Mouse (Mus musculus): Measurements from ENCODE around the gene Atp5k.

Gene Atp5k

GRCm38 (mm10) chr5:108433804-108434587 is at the start of gene Atp5k:
Atp5k (minus strand) TSS chr5:108434448.
- peak; percentile 92 for DNase-seq

- DNase-seq, result no peak
These were observed 48.8 kb upstream of the Atp5k start for GRCm38 (mm10) chr5:108483006-108483405.

DNA sequence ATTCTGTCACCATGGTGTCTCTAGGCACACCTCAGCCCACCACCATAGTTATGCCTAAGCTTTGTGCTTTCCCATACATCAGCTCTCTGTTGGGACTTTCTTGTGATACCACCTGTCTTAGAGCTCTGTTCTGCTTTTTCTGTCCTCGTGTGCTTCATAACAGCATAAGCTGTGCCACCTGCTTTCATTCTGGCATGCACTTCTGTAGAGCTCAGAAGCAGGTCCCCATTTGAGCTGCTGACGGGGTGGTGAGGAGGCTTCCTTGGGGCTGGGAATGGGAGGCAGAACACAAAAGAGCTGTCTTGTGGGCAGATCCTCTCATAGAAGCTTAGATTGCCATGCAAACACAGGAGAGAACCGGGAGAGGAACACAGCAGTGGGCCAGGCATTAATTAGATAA is 41.7 kb upstream of the Atp5k start:
- DNase-seq, result peak; percentile 61

GRCm38 (mm10) chr5:108473737-108474136 is 39.5 kb upstream of the Atp5k start:
- DNase-seq, result no peak

DNA sequence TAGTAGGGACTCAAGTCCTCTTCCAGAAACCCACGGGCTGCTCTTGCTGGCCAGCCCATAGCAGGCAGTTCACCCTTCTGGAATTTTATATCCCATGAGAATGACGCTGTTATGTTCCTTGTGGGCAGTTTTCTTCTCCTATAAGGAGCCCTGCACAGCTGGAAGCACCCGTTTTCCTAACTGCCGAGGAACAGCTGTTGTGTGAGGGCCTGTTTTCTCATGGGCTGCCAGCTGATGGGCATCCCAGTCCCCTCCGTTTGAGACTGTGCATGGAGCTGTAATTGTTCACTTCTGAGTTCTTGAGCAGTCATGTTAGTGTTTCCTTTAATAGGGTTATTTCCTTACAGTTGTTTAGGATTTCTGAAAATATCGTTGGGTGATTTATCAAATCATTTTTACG is 35.4 kb upstream of the Atp5k start:
- no peak for DNase-seq

DNA sequence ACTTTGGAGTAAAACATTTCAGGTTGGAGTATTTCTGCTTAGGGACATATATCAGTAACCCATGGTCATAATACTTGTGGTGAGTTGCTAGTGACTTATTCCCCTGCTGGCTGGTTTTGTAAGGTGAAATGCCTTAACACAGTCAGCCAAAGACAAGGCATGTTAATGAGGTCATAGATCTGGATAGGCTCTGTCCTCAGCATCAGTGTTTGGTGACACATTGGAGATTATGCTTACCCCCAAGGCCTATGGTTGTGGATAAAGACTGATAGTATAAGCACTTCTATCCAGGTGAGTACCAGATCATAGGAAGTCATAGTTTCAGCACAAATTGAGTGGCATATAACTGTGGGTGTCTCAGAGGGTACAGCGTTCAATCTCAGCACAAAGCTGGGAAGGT is 32.4 kb upstream of the Atp5k start:
- no peak for DNase-seq

- no peak for DNase-seq
These were observed 31.1 kb upstream of the Atp5k start for GRCm38 (mm10) chr5:108465131-108465891.

DNA sequence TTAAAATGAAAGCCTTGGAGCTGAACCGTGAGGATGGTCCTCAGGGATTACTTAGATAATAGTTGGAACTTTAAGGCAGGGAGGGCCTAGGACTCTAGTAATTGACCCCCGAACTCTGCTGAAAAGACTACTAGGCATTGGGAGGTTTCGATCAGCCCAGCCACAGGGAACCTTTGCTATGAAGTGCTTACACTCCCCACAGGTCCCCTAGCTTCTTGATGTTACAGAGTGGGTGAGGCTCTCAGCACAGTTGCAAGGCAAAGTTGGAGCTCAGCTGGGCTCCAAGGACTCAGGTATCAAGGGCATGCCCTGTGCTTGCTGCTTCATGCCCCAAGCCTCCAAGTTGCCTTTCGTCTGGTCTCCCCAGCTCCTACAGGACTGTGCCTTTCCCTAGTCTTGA is 28.2 kb upstream of the Atp5k start:
- DNase-seq, result no peak

DNA sequence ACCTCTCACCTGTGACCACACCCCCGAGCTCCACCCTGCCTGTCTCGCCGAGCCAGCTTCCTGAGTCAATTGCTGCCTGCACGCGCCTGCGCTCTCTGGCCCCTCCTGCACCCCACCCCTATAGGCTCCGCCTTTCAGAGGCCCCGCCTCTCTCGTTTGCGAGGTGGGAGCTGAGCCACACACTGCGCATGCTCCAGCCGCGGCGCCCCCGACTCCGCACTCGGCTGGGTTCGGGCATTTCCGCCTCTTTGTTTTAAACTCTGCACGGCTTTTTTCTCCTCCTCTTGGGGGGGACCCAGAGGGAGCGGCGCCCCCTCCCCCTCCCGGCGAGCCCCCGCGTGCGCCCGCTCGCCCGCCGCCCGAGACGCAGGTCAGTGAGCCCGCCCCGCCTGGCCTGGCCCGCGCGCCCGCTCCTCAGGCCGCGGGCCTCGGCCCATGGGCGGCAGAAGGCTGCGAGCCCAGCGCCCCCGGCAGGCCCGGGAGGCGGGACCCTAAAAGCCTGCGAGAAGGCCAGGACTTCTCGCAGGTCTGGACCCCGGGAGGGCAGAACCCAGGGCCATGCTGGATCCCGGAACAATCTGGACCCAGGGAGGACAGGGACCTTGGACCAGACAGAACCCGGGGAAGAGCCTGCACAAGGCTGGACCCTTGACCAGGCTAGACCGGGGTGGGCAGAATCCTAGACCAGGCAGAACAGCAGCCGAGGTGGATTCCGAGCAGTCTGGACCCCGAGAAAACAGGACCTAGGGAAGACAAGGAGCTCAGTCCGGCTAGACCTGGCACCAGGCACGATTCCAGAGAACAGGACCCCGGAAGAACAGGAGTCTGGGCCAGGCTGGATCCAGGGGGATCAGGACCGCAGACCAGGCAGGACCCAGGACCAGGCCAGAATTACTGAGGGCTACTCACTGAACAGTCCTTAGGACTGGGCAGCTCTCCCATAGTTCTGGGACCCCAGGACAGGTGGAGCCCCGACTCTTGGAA is 27.1 kb upstream of the Atp5k start, which contains the start of gene Pcgf3:
Gene Pcgf3 (plus strand): TSS at position 151 of the 984 bp plus-strand sequence.
- DNase-seq, result peak; percentile 97

DNA sequence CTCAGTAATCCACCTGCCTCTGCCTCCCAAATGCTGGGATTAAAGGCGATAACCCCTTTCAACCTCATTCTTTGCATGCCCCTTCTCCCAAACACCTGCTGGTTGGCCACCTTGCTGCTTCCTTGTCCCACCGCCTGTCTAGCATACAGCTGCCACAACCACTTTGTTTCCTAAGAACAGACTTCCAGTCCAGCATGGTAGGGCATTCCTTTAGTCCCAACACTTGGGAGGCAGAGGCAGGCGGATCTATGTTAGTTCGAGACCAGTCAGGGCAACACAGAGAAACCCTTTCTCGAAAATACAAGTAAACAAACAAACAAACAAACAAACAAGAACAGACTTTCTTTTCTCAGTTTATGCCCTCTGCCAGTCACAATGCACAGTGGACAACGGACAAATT is 26.2 kb upstream of the Atp5k start:
- no peak for DNase-seq

DNA sequence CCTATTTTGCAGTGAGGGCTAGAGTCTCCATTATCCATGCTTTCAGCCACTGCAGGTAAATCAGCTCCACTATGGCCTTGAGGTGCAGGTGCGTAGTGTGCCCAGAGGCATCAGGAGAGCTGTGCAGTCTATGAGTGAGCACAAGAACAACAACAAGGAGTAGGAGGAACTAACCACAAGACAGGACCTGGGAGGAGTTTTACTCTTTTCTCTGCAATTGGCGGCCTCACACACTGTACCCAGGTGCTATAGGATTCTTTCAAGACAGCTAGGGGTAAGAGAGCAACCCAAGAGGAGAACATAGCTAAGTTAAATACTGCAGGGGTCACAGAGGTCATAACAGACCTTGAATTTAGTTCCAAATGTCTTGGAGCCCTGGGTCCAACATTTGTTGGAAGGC is 24.5 kb upstream of the Atp5k start:
- DNase-seq, result no peak

DNA sequence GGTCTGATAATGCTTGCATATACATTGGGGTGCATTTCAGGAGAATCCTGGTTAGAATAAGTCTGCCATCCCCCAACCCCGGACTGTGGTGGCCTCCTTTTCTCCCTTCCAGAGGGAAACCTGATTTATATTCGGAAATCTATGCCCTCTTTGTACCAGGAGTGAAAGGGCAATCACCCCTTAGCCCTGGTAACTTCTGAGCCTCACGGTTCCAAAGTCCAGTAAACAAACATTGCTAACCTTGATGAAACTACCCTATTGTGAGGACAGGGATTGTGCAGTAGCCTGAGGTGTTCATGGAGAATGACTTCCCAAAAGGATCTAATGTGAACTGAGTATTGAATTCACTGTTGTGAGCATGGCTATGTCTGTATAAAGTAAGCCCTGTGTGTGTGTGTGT is 19.8 kb upstream of the Atp5k start:
- DNase-seq, result no peak

GRCm38 (mm10) chr5:108452422-108452821 is 18.2 kb upstream of the Atp5k start:
- DNase-seq, result peak; percentile 31

- DNase-seq, result no peak
These were observed 17.4 kb upstream of the Atp5k start for GRCm38 (mm10) chr5:108451611-108452010.

DNA sequence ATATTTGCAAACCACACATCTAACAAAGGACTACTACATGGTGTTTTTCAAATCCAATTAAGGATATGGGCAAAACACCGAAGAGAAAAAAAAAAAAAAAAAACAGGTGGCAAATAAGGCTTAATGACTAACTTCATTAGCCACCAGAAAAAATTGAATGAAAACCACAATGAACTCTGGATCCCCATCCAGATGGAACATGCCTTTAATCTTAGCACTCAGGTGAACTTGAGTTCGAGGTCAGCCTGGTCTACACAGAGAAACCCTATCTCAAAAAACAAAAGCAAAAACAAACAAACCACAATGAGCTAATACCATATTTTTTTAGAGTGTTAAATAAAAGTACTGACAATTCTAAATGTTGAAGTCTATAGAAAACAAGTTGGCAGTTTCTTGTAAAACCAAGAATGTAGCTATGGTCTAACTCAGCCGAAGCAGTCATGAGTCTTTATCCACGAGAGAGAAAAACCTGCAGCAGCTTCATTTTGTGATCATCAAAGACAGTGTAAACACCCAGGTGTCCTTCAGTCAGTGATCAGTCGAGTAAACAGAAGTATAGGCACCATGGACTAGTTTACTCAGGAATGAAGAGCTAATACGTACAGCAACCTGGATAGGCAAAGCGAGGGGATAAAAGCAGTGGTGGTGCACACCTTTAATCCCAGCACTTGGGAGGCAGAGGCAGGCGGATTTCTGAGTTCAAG is 16.7 kb upstream of the Atp5k start:
- DNase-seq, result no peak

GRCm38 (mm10) chr5:108448785-108449668 is 14.8 kb upstream of the Atp5k start, which contains the start of gene Mfsd7a:
Mfsd7a (minus strand) TSS chr5:108448891.
- DNase-seq, result no peak

GRCm38 (mm10) chr5:108447857-108448256 is 13.6 kb upstream of the Atp5k start:
- DNase-seq, result no peak

- DNase-seq, result no peak
These were observed 12.7 kb upstream of the Atp5k start for GRCm38 (mm10) chr5:108446973-108447372.

DNA sequence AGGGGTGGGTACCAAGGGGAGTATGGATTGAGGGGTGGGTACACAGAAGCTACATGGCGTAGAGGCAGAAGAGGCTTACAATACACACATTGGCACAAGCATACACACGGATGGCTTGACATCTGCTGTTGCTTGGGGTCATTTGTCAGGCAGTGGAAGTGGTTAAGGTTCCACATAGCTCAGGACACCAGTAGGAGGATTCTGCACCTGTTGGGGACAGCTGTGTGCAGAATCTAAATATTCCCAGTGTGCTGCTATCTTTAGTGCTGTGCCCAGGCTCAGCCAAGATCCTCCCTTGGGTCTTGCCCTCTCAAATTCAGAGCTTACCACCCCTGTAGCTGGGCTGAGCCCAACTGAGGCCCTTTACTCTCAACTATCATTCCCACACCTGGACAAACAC is 1.9 kb upstream of the Atp5k start:
- no peak for DNase-seq

DNA sequence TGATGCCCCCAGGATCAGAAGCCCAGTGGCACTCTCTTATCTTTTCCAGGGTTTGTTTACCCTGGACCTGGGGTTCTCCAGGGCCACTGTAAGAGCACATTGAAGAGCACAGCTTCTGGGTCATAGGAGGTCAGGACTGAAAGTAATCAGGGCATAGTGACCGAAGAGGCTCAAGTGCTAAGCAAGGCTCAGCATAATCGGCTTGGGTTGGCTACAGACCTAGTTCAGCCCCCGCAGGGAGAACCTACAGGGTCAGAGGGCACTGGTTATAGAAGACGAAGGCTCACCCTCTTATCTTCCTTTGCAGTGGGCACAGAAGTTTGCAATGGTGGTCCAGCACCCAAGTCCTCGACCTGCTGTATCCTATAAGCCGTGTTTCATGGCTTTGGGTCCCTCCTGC is 3.1 kb downstream of the Atp5k start:
- DNase-seq, result no peak

DNA sequence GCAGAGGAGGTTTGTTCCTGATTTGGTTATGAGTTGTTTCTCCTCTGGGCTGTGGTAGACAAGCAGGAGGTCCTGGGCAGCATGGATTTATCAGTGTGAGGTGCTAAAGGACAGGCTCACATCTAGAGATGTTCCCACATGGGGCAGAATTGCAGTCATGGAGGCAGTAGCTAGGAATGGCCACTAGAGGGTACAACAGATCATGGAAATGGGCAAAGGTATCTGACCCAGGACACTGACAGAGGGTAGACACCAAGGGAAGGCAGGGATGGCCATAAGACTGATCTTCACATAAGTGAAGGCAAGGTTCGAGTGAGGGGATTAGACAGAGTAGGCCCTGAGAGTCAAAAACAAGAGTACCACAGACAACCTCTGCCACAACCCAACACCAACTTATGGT is 7.1 kb downstream of the Atp5k start:
- peak; percentile 42 for DNase-seq
